Mouse (Mus musculus): ENCODE measurements around the gene Igsf8. TPM values are rescaled to one million over a fixed set of nuclear protein-coding genes. Genes with fewer than 3 reads are reported as not detected.

The Igsf8 gene
- polyA plus RNA-seq, 1 experiment from 2014 or later: 142 TPM

GRCm38 (mm10) chr1:172319346-172319745, 57.9 kb downstream of the Igsf8 start:
- Histone ChIP-seq H3K9ac (ENCODE audit: low read length) (no peak overlapping the region), H3K4me1 (ENCODE audit: control insufficient read depth, insufficient read depth, low read length) (peaks cover 32% of the 10 kb centered on the region), H3K27ac (ENCODE audit: low read depth, low read length) (peak overlapping the region; percentile 64; the same call in 1 of the 2 replicates), H3K36me3 (ENCODE audit: control insufficient read depth, insufficient read depth, low read length) (peaks cover 6% of the 10 kb centered on the region; the same call in 1 of the 2 replicates), H3K9me3 (ENCODE audit: control insufficient read depth, low read length) (no peaks in the 10 kb centered on the region), H3K4me2 (ENCODE audit: low read depth) (no peak overlapping the region), H3K27me3 (ENCODE audit: control insufficient read depth, insufficient read depth, low read length) (no peaks in the 10 kb centered on the region), H3K4me3 (ENCODE audit: low read depth, low read length) (no peak overlapping the region)
- DNase-seq (ENCODE audit: low spot score) (no peak), ATAC-seq (ENCODE audit: insufficient read depth, low FRiP score, low TSS enrichment) (no peak)
- WGBS: 72% methylated on average over 7 of the region's 7 CpGs

DNA sequence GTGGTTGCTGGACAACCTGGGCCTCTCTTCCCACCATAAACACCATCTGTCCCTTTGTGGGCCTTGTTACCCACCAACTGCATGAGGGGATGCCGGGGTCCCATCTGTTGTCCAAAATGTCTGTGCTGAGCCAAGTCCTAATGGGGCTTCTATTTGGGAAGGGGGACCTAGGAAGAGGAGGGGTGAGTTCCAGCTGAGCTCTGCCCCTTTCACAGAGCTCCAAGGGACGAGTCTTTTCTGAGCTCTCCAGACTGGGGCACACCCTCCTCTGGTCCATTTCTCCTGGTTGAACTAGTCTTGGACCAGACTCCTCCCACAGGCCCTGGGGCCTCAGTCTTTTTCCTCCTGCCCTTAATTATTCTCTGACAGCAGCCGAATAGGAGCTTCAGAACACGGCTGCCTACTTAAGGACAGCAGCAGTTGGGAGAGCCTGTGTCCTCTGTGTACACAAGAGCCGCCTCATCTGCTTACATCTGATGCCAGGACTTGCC, 58.5 kb downstream of the Igsf8 start:
- WGBS: 14% methylated on average over 5 of the region's 5 CpGs
- ATAC-seq (ENCODE audit: insufficient read depth, low FRiP score, low TSS enrichment): peak; percentile 62
- Histone ChIP-seq H3K27me3 (ENCODE audit: control insufficient read depth, insufficient read depth, low read length) (peaks cover under 1% of the 10 kb centered on the region; the same call in 1 of the 2 replicates), H3K9ac (ENCODE audit: low read length) (no peak overlapping the region), H3K4me3 (ENCODE audit: low read depth, low read length) (no peak overlapping the region), H3K9me3 (ENCODE audit: control insufficient read depth, low read length) (no peaks in the 10 kb centered on the region), H3K4me2 (ENCODE audit: low read depth) (no peak overlapping the region), H3K27ac (ENCODE audit: low read depth, low read length) (peak overlapping the region; percentile 67; the same call in 1 of the 2 replicates), H3K4me1 (ENCODE audit: control insufficient read depth, insufficient read depth, low read length) (peaks cover 26% of the 10 kb centered on the region), H3K36me3 (ENCODE audit: control insufficient read depth, insufficient read depth, low read length) (peaks cover 6% of the 10 kb centered on the region; the same call in 1 of the 2 replicates)
- DNase-seq (ENCODE audit: low spot score): no peak

DNA sequence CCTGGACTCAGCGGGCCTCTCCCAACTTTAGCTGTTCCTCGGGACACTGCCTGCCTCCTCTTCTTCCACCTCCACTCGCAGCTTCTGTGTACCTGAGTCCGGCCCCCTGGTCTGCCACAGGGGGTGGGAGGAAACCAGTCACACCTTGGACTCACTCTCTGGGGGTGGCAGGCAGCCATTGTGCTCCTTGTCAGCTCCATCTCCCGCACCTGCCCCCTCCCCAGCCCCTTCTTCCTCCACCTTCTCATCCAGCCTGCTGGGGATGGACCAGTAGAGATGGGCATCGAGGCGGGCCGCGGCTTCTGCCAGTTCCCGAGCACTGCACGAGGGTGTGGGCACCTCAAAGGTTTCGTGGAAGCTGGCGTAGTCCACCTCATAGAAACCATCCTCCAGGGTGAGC, 61.3 kb downstream of the Igsf8 start:
- H3K27ac ChIP-seq (ENCODE audit: low read depth, low read length): no peak overlapping the region
- H3K9ac ChIP-seq (ENCODE audit: low read length): no peak overlapping the region
- peaks cover 14% of the 10 kb centered on the region for H3K27me3 ChIP-seq (ENCODE audit: control insufficient read depth, insufficient read depth, low read length)
- H3K4me2 ChIP-seq (ENCODE audit: low read depth): no peak overlapping the region
- peaks cover 4% of the 10 kb centered on the region; the same call in 1 of the 2 replicates for H3K36me3 ChIP-seq (ENCODE audit: control insufficient read depth, insufficient read depth, low read length)
- ATAC-seq (ENCODE audit: insufficient read depth, low FRiP score, low TSS enrichment): no peak
- peaks cover 24% of the 10 kb centered on the region for H3K4me1 ChIP-seq (ENCODE audit: control insufficient read depth, insufficient read depth, low read length)
- H3K4me3 ChIP-seq (ENCODE audit: low read depth, low read length): no peak overlapping the region
- H3K9me3 ChIP-seq (ENCODE audit: control insufficient read depth, low read length): no peaks in the 10 kb centered on the region
- DNase-seq (ENCODE audit: low spot score): no peak
- 61% methylated on average over 13 of the region's 13 CpGs for WGBS

- DNase-seq (ENCODE audit: low spot score) (no peak), ATAC-seq (ENCODE audit: insufficient read depth, low FRiP score, low TSS enrichment) (no peak)
- Histone ChIP-seq H3K36me3 (ENCODE audit: control insufficient read depth, insufficient read depth, low read length) (0 out of 2 replicates have a peak, but pooled peaks cover 2% of the 10 kb centered on the region), H3K27ac (ENCODE audit: low read depth, low read length) (no peak overlapping the region), H3K9ac (ENCODE audit: low read length) (no peak overlapping the region), H3K9me3 (ENCODE audit: control insufficient read depth, low read length) (no peaks in the 10 kb centered on the region), H3K4me1 (ENCODE audit: control insufficient read depth, insufficient read depth, low read length) (peaks cover 20% of the 10 kb centered on the region), H3K4me2 (ENCODE audit: low read depth) (no peak overlapping the region), H3K4me3 (ENCODE audit: low read depth, low read length) (no peak overlapping the region), H3K27me3 (ENCODE audit: control insufficient read depth, insufficient read depth, low read length) (peaks cover 16% of the 10 kb centered on the region)
- WGBS: 41% methylated on average over 5 of the region's 5 CpGs
Measured at GRCm38 (mm10) chr1:172323298-172323697, 61.9 kb downstream of the Igsf8 start.

DNA sequence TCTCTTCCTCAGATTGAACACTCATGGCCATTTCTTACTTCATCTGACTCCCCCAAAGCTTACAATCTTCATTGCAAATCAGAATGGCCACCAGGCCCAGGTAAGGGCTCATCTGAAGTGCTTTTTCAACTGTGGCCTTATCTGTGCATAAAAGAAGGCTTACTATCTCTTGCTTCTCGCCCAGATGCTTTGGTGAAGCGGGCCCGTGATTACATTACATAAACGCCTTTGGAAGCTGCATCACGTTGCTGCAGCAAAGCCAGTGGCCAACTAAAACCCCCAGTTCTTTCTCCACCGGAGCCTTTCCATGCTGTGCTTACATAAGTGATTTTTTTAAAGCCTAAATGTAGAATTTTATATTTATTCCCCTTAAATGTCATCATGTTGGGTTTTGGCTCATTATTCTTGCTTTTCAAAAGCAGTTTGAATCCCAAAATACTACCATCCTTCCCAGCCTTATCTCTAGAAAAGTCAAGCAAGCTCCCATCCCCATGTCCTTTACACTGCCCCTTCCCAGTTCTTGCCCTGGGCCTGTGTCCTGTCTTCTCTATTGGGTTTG, 62.4 kb downstream of the Igsf8 start:
- no peak overlapping the region for H3K4me3 ChIP-seq (ENCODE audit: low read depth, low read length)
- no peak overlapping the region for H3K4me2 ChIP-seq (ENCODE audit: low read depth)
- WGBS: 71% methylated on average over 6 of the region's 6 CpGs
- no peaks in the 10 kb centered on the region for H3K9me3 ChIP-seq (ENCODE audit: control insufficient read depth, low read length)
- 0 out of 2 replicates have a peak, but pooled peaks cover 2% of the 10 kb centered on the region for H3K36me3 ChIP-seq (ENCODE audit: control insufficient read depth, insufficient read depth, low read length)
- no peak overlapping the region for H3K9ac ChIP-seq (ENCODE audit: low read length)
- peaks cover 16% of the 10 kb centered on the region for H3K27me3 ChIP-seq (ENCODE audit: control insufficient read depth, insufficient read depth, low read length)
- H3K4me1 ChIP-seq (ENCODE audit: control insufficient read depth, insufficient read depth, low read length): peaks cover 21% of the 10 kb centered on the region
- no peak for ATAC-seq (ENCODE audit: insufficient read depth, low FRiP score, low TSS enrichment)
- no peak overlapping the region for H3K27ac ChIP-seq (ENCODE audit: low read depth, low read length)
- no peak for DNase-seq (ENCODE audit: low spot score)

DNA sequence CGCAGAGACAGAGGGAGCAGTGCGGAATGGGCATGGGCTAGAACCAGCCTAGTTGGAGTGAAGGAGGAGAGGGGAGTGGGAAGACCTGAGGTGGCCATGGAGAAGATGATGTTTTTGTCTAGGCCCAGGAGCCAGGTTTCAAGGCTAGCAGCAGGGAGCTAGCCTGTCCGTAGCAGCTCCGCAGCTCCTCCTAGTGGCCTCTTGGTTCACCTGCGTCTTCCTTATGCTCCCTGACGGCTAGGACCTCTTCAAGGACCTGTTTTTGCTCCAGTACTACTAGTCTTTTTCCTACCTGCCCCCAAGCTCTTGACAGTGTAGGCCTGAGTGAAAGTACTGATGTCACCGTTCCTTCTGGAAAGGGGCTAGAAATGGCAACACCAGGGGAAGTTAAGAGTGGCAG, 63.3 kb downstream of the Igsf8 start:
- ATAC-seq (ENCODE audit: insufficient read depth, low FRiP score, low TSS enrichment): 0 out of 2 replicates have a peak, but pooled peaks have one; percentile 3
- 15% methylated on average over 7 of the region's 7 CpGs for WGBS
- H3K4me2 ChIP-seq (ENCODE audit: low read depth): no peak overlapping the region

GRCm38 (mm10) chr1:172325680-172326535, 64.5 kb downstream of the Igsf8 start:
- no peak overlapping the region for H3K27ac ChIP-seq (ENCODE audit: low read depth, low read length)
- no peaks in the 10 kb centered on the region for H3K9me3 ChIP-seq (ENCODE audit: control insufficient read depth, low read length)
- peak overlapping the region; percentile 37 for H3K4me3 ChIP-seq (ENCODE audit: low read depth, low read length)
- ATAC-seq (ENCODE audit: insufficient read depth, low FRiP score, low TSS enrichment) (peak; percentile 66), DNase-seq (ENCODE audit: low spot score) (peak; percentile 74)
- peaks cover 16% of the 10 kb centered on the region for H3K27me3 ChIP-seq (ENCODE audit: control insufficient read depth, insufficient read depth, low read length)
- no peaks in the 10 kb centered on the region for H3K36me3 ChIP-seq (ENCODE audit: control insufficient read depth, insufficient read depth, low read length)
- H3K4me2 ChIP-seq (ENCODE audit: low read depth): peak overlapping the region; percentile 75
- peaks cover 15% of the 10 kb centered on the region; the same call in 1 of the 2 replicates for H3K4me1 ChIP-seq (ENCODE audit: control insufficient read depth, insufficient read depth, low read length)
- 22% methylated on average over 94 of the region's 94 CpGs for WGBS
- peak overlapping the region; percentile 48 for H3K9ac ChIP-seq (ENCODE audit: low read length)

More for the DNA sequence above, 63.3 kb downstream of the Igsf8 start:
- Histone ChIP-seq H3K27ac (ENCODE audit: low read depth, low read length) (no peak overlapping the region), H3K4me3 (ENCODE audit: low read depth, low read length) (no peak overlapping the region), H3K4me1 (ENCODE audit: control insufficient read depth, insufficient read depth, low read length) (peaks cover 20% of the 10 kb centered on the region), H3K36me3 (ENCODE audit: control insufficient read depth, insufficient read depth, low read length) (no peaks in the 10 kb centered on the region), H3K9me3 (ENCODE audit: control insufficient read depth, low read length) (no peaks in the 10 kb centered on the region), H3K27me3 (ENCODE audit: control insufficient read depth, insufficient read depth, low read length) (peaks cover 16% of the 10 kb centered on the region), H3K9ac (ENCODE audit: low read length) (no peak overlapping the region)
- peak; percentile 83 for DNase-seq (ENCODE audit: low spot score)

DNA sequence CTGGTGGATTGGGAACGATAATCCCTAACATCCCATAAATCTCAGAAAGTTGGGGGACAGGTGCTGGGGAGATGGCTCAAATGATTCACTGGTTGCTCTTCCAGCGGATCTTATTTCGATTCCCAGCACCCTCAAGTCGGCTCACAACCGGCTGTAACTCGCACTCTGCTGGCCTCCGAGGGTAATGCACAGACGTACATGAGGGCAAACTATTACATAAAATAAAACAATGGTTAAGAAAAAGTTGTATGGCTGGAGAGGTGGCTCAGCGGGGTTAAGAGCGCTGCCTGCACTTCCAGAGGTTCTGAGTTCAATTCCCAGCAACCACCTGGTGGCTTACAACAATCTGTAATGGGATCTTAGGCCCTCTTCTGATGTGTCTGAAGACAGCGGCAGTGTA, 65.2 kb downstream of the Igsf8 start:
- peak overlapping the region; percentile 37 for H3K4me3 ChIP-seq (ENCODE audit: low read depth, low read length)
- peaks cover 13% of the 10 kb centered on the region; the same call in 1 of the 2 replicates for H3K4me1 ChIP-seq (ENCODE audit: control insufficient read depth, insufficient read depth, low read length)
- peaks cover 16% of the 10 kb centered on the region for H3K27me3 ChIP-seq (ENCODE audit: control insufficient read depth, insufficient read depth, low read length)
- no peak overlapping the region; the same call in 1 of the 2 replicates for H3K9ac ChIP-seq (ENCODE audit: low read length)
- H3K9me3 ChIP-seq (ENCODE audit: control insufficient read depth, low read length): no peaks in the 10 kb centered on the region
- H3K4me2 ChIP-seq (ENCODE audit: low read depth): peak overlapping the region; percentile 75
- H3K36me3 ChIP-seq (ENCODE audit: control insufficient read depth, insufficient read depth, low read length): no peaks in the 10 kb centered on the region
- 62% methylated on average over 11 of the region's 11 CpGs for WGBS
- peak; percentile 10 for DNase-seq (ENCODE audit: low spot score)
- ATAC-seq (ENCODE audit: insufficient read depth, low FRiP score, low TSS enrichment): no peak
- H3K27ac ChIP-seq (ENCODE audit: low read depth, low read length): no peak overlapping the region
